15 mouse cellular contexts compared by ENCODE assay signal in genomic region chr7:133171403-133172032, GRCm38 (mm10). TPM values are rescaled to one million over a fixed set of nuclear protein-coding genes. Genes with fewer than 3 reads are reported as not detected.
DNase-seq lines count a peak whose midpoint lies in the region; ATAC-seq and TF ChIP-seq lines count a peak whose summit lies in the region.
"Had no signal": no experiment of that assay in that cellular context is flagged by ENCODE, and none has a peak within 500 bp of the region (broad histone marks: within the 10 kb centered on the region; RNA-seq: fewer than 3 reads in every experiment).

No protein-coding gene starts in this region.

- no peak overlapping the region for H3K9ac ChIP-seq in lung, postnatal 0 days (replicated peaks; ENCODE audit: low read depth)
- H3K9ac ChIP-seq: forebrain, embryonic 15.5 days; lung, embryonic 14.5 days; neural tube, embryonic 12.5 days had no signal

- 0 out of 2 replicates have a peak, but pooled peaks cover 6% of the 10 kb centered on the region for H3K27me3 ChIP-seq in heart, embryonic 10.5 days (ENCODE audit: insufficient read depth, poor library complexity, severe bottlenecking)
- no peaks in the 10 kb centered on the region for H3K27me3 ChIP-seq in lung, postnatal 0 days (replicated peaks; ENCODE audit: insufficient read depth, low read length)
- H3K27me3 ChIP-seq: forebrain, embryonic 15.5 days; neural tube, embryonic 12.5 days had no signal

- DNase-seq in heart, adult 11 months, result peak; percentile 95
- no peak for DNase-seq in heart, embryonic 10.5 days (ENCODE audit: low spot score)
- peak; percentile 55 for DNase-seq in lung, postnatal 10 days
- no peak for DNase-seq in lung, postnatal 0 days (ENCODE audit: low spot score)
- peak; percentile 18 for DNase-seq in fibroblast of lung, adult 2 months (ENCODE audit: low read depth)
- peak; percentile 41 for DNase-seq in ovary, postnatal 36 days (ENCODE audit: low spot score)
- DNase-seq in layer of hippocampus, postnatal 14 days (ENCODE audit: low spot score in 2 of 2), result no peak
- DNase-seq in thymus, postnatal 4 days, result no peak
- DNase-seq: cerebellum, adult 18-20 months; lung, embryonic 14.5 days; midbrain, embryonic 14.5 days; right cerebral cortex, postnatal 25 days had no signal

- H3K4me2 ChIP-seq in lung, postnatal 0 days (replicated peaks; ENCODE audit: low read depth, low read length), result no peak overlapping the region
- H3K4me2 ChIP-seq: forebrain, embryonic 15.5 days; lung, embryonic 14.5 days; neural tube, embryonic 12.5 days had no signal

- no peak for TF ChIP-seq CTCF in lung, postnatal 0 days (IDR thresholded peaks at IDR 0.05)

- H3K9me3 ChIP-seq in heart, embryonic 10.5 days, result no peaks in the 10 kb centered on the region
- H3K9me3 ChIP-seq in lung, postnatal 0 days (ENCODE audit: low read length), result no peaks in the 10 kb centered on the region
- H3K9me3 ChIP-seq: forebrain, embryonic 15.5 days; neural tube, embryonic 12.5 days had no signal

- ATAC-seq in lung, postnatal 0 days, result no peak
- ATAC-seq: forebrain, embryonic 15.5 days had no signal

- H3K27ac ChIP-seq in heart, embryonic 10.5 days, result no peak overlapping the region
- no peak overlapping the region for H3K27ac ChIP-seq in lung, postnatal 0 days (ENCODE audit: low read length)
- H3K27ac ChIP-seq: forebrain, embryonic 15.5 days; neural tube, embryonic 12.5 days had no signal

- WGBS in heart, embryonic 10.5 days, result 65% methylated on average over 4 of the region's 4 CpGs
- 70% methylated on average over 4 of the region's 4 CpGs for whole genome bisulfite sequencing in lung, postnatal 0 days

- H3K4me3 ChIP-seq in heart, embryonic 10.5 days, result no peak overlapping the region
- no peak overlapping the region for H3K4me3 ChIP-seq in lung, postnatal 0 days (ENCODE audit: low read depth, low read length)
- H3K4me3 ChIP-seq: forebrain, embryonic 15.5 days; neural tube, embryonic 12.5 days had no signal

- H3K36me3 ChIP-seq in heart, embryonic 10.5 days, result no peaks in the 10 kb centered on the region
- H3K36me3 ChIP-seq in lung, postnatal 0 days (ENCODE audit: insufficient read depth, low read length), result no peaks in the 10 kb centered on the region
- H3K36me3 ChIP-seq: forebrain, embryonic 15.5 days; neural tube, embryonic 12.5 days had no signal

- no peak for TF ChIP-seq EP300 in lung, postnatal 0 days (IDR thresholded peaks at IDR 0.05)

- H3K4me1 ChIP-seq in heart, embryonic 10.5 days, result peaks cover 5% of the 10 kb centered on the region
- 0 out of 2 replicates have a peak, but pooled peaks cover 3% of the 10 kb centered on the region for H3K4me1 ChIP-seq in lung, postnatal 0 days (ENCODE audit: insufficient read depth, low read depth, low read length)
- H3K4me1 ChIP-seq: forebrain, embryonic 15.5 days; neural tube, embryonic 12.5 days had no signal

RNA-seq across cellular contexts. Expression of gene Ctbp2, which starts 47.4 kb away (rescaled TPM):
- polyA plus RNA-seq in heart, embryonic 10.5 days (2016; fragmentation: Nextera tagmentation; extraction: Ambion mirVana), result 60.1 and 75.7 TPM in 2 replicates
- polyA plus RNA-seq in lung, postnatal 0 days (2015; fragmentation: Nextera tagmentation; extraction: Ambion mirVana), result 45.6 and 51.2 TPM in 2 replicates
- 10 to 100 TPM; 46.4 to 52.1 TPM for total RNA-seq in layer of hippocampus, postnatal 14 days (2021)

RNA-seq across cellular contexts. Expression of gene Fgfr2, which starts 48.4 kb away (rescaled TPM):
- 23.6 and 46.6 TPM in 2 replicates for polyA plus RNA-seq in heart, embryonic 10.5 days (2016; fragmentation: Nextera tagmentation; extraction: Ambion mirVana)
- polyA plus RNA-seq in lung, postnatal 0 days (2015; fragmentation: Nextera tagmentation; extraction: Ambion mirVana), result 100 and 110 TPM in 2 replicates
- 10 to 100 TPM; 38.3 to 40.2 TPM for total RNA-seq in layer of hippocampus, postnatal 14 days (2021)
- total RNA-seq: hematopoietic stem cell, adult 5-6 weeks had no signal

Comparison
In these comparisons a context has a peak if more than half of its experiments do, and no peak if none do; other contexts are left out.
1. DNase-seq: peak in heart, adult 11 months (single experiment), lung, postnatal 10 days (single experiment), fibroblast of lung, adult 2 months (single experiment) and ovary, postnatal 36 days (single experiment); none in heart, embryonic 10.5 days (single experiment), lung, postnatal 0 days (single experiment), layer of hippocampus, postnatal 14 days (0 of 2) and thymus, postnatal 4 days (single experiment).